Mouse (Mus musculus): Measurements from ENCODE around the gene Kras. TPM values are rescaled to one million over a fixed set of nuclear protein-coding genes. Genes with fewer than 3 reads are reported as not detected.
A peak's percentile ranks its signal among the peaks of the same experiment; 100 is the strongest.

The Kras gene
- total and polyA plus RNA-seq, 3 experiments = 8.6 to 32.7 (median 32.3) TPM

- intact Hi-C loops (cut with DNase I) = no loop called here
- no peak overlapping the region for H3K4me3 ChIP-seq
- TF ChIP-seq POLR2A (IDR thresholded peaks at IDR 0.05; ENCODE audit: insufficient read depth, low read depth, low read length) = no peak
- TF ChIP-seq EP300 (IDR thresholded peaks at IDR 0.05; ENCODE audit: insufficient read depth, low read depth, low read length) = no peak
- TF ChIP-seq CTCF (IDR thresholded peaks at IDR 0.05) = no peak
- H3K36me3 ChIP-seq (ENCODE audit: control insufficient read depth, insufficient read depth, low read length) = peaks cover 6% of the 10 kb centered on the region
- peaks cover 1% of the 10 kb centered on the region; the same call in 1 of the 2 replicates for H3K79me2 ChIP-seq (replicated peaks; ENCODE audit: control insufficient read depth, insufficient read depth, low read length)
- H3K27me3 ChIP-seq (ENCODE audit: control insufficient read depth, insufficient read depth, low read length) = no peaks in the 10 kb centered on the region
- H3K27ac ChIP-seq = no peak overlapping the region
- H3K4me1 ChIP-seq (ENCODE audit: control insufficient read depth, insufficient read depth, low read length) = no peaks in the 10 kb centered on the region
- H3K9ac ChIP-seq (ENCODE audit: low read depth, low read length) = no peak overlapping the region
- DNase-seq = no peak
- 92% methylated on average over 1 of the region's 1 CpGs for WGBS
Measured at GRCm38 (mm10) chr6:145234391-145234790, 15.6 kb downstream of the Kras start.

DNA sequence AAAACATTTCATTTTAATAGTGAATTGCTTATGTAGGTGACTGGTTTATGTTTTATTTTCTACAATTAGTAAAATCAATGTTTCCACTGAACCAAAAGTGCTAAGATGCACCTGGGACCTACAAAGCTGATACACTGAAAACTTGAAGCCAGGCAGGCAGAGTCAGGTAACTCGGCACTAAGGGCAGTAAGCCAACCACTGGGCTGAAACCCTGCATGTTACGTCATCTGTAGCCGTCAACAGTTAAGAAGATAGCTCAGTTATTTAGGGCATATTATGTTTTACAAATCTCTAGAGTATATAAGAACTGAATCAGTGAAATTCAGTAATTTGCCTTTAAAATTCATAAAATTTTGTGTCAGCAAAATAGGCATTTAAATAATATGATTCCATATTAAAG lies 23.7 kb downstream of the Kras start:
- Histone ChIP-seq H3K9ac (ENCODE audit: low read depth, low read length) (no peak overlapping the region), H3K79me2 (replicated peaks; ENCODE audit: control insufficient read depth, insufficient read depth, low read length) (no peaks in the 10 kb centered on the region), H3K4me3 (no peak overlapping the region), H3K27ac (no peak overlapping the region), H3K4me1 (ENCODE audit: control insufficient read depth, insufficient read depth, low read length) (no peaks in the 10 kb centered on the region; the same call in 1 of the 2 replicates), H3K27me3 (ENCODE audit: control insufficient read depth, insufficient read depth, low read length) (no peaks in the 10 kb centered on the region), H3K36me3 (ENCODE audit: control insufficient read depth, insufficient read depth, low read length) (no peaks in the 10 kb centered on the region)
- WGBS = 68% methylated on average over 3 of the region's 3 CpGs
- DNase-seq = no peak
- intact Hi-C loops (cut with DNase I) = no loop called here
- TF ChIP-seq EP300 (IDR thresholded peaks at IDR 0.05; ENCODE audit: insufficient read depth, low read depth, low read length) = no peak
- TF ChIP-seq CTCF (IDR thresholded peaks at IDR 0.05) = no peak
- no peak for TF ChIP-seq POLR2A (IDR thresholded peaks at IDR 0.05; ENCODE audit: insufficient read depth, low read depth, low read length)

DNA sequence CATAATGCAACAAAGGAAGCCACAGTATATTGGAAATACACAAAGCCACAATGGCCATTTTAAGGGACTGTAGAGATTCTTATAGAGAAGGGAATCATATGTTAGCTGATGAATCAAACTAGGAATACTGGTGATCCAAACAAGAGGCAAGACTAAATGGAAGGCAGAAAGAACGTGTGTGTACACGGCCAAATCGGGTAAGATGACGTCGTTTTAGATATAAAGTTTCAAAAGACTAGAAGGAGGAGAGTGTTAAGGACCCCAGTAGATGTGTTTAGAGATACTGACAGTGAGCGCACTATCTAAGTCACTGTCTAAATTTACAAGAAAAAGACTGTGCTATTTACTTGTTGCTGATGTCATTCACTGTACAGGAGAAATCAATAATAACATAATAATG lies 25.8 kb downstream of the Kras start:
- Histone ChIP-seq H3K9ac (ENCODE audit: low read depth, low read length) (no peak overlapping the region), H3K4me1 (ENCODE audit: control insufficient read depth, insufficient read depth, low read length) (no peaks in the 10 kb centered on the region; the same call in 1 of the 2 replicates), H3K27ac (no peak overlapping the region), H3K79me2 (replicated peaks; ENCODE audit: control insufficient read depth, insufficient read depth, low read length) (no peaks in the 10 kb centered on the region), H3K36me3 (ENCODE audit: control insufficient read depth, insufficient read depth, low read length) (no peaks in the 10 kb centered on the region; the same call in 1 of the 2 replicates), H3K4me3 (no peak overlapping the region), H3K27me3 (ENCODE audit: control insufficient read depth, insufficient read depth, low read length) (no peaks in the 10 kb centered on the region)
- intact Hi-C loops (cut with DNase I) = no loop called here
- DNase-seq = no peak
- TF ChIP-seq POLR2A (IDR thresholded peaks at IDR 0.05; ENCODE audit: insufficient read depth, low read depth, low read length) = no peak
- TF ChIP-seq EP300 (IDR thresholded peaks at IDR 0.05; ENCODE audit: insufficient read depth, low read depth, low read length) = no peak
- no peak for TF ChIP-seq CTCF (IDR thresholded peaks at IDR 0.05)
- 88% methylated on average over 6 of the region's 6 CpGs for WGBS

DNA sequence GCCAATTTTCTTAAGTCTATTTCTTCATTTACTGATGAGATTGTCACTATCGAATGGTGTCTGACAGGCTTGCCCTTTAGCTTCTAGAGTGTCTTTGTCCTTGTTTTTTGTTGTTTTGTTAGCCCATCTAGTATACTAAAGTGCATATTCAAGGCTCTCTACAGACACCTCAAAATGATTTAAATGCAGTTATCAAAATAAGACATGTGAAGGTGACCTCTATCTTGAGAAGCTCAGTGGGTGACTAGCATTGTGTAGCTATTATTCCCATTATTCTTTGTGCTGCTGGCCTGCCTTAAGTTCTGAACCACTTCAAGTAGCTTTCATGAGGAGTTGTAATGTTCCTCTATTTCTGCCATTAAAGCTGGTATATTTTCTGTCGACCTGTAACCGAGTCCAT lies 34.2 kb downstream of the Kras start:
- no peak for DNase-seq
- Histone ChIP-seq H3K4me1 (ENCODE audit: control insufficient read depth, insufficient read depth, low read length) (no peaks in the 10 kb centered on the region), H3K9ac (ENCODE audit: low read depth, low read length) (no peak overlapping the region), H3K27me3 (ENCODE audit: control insufficient read depth, insufficient read depth, low read length) (no peaks in the 10 kb centered on the region), H3K36me3 (ENCODE audit: control insufficient read depth, insufficient read depth, low read length) (peaks cover 9% of the 10 kb centered on the region), H3K4me3 (no peak overlapping the region), H3K27ac (no peak overlapping the region), H3K79me2 (replicated peaks; ENCODE audit: control insufficient read depth, insufficient read depth, low read length) (no peaks in the 10 kb centered on the region)
- 87% methylated on average over 3 of the region's 3 CpGs for WGBS
- TF ChIP-seq EP300 (IDR thresholded peaks at IDR 0.05; ENCODE audit: insufficient read depth, low read depth, low read length) (no peak), CTCF (IDR thresholded peaks at IDR 0.05) (no peak), POLR2A (IDR thresholded peaks at IDR 0.05; ENCODE audit: insufficient read depth, low read depth, low read length) (no peak)
- intact Hi-C loops (cut with DNase I) = no loop called here

- no peaks in the 10 kb centered on the region for H3K79me2 ChIP-seq (replicated peaks; ENCODE audit: control insufficient read depth, insufficient read depth, low read length)
- TF ChIP-seq POLR2A (IDR thresholded peaks at IDR 0.05; ENCODE audit: insufficient read depth, low read depth, low read length) (no peak), CTCF (IDR thresholded peaks at IDR 0.05) (no peak), EP300 (IDR thresholded peaks at IDR 0.05; ENCODE audit: insufficient read depth, low read depth, low read length) (no peak)
- WGBS = 83% methylated on average over 2 of the region's 2 CpGs
- peaks cover 9% of the 10 kb centered on the region for H3K36me3 ChIP-seq (ENCODE audit: control insufficient read depth, insufficient read depth, low read length)
- no peak overlapping the region for H3K9ac ChIP-seq (ENCODE audit: low read depth, low read length)
- intact Hi-C loops (cut with DNase I) = no loop called here
- no peak overlapping the region for H3K4me3 ChIP-seq
- no peak overlapping the region for H3K27ac ChIP-seq
- no peak for DNase-seq
- H3K4me1 ChIP-seq (ENCODE audit: control insufficient read depth, insufficient read depth, low read length) = no peaks in the 10 kb centered on the region
- no peaks in the 10 kb centered on the region for H3K27me3 ChIP-seq (ENCODE audit: control insufficient read depth, insufficient read depth, low read length)
Measured at GRCm38 (mm10) chr6:145213916-145214315, 36.1 kb downstream of the Kras start.

DNA sequence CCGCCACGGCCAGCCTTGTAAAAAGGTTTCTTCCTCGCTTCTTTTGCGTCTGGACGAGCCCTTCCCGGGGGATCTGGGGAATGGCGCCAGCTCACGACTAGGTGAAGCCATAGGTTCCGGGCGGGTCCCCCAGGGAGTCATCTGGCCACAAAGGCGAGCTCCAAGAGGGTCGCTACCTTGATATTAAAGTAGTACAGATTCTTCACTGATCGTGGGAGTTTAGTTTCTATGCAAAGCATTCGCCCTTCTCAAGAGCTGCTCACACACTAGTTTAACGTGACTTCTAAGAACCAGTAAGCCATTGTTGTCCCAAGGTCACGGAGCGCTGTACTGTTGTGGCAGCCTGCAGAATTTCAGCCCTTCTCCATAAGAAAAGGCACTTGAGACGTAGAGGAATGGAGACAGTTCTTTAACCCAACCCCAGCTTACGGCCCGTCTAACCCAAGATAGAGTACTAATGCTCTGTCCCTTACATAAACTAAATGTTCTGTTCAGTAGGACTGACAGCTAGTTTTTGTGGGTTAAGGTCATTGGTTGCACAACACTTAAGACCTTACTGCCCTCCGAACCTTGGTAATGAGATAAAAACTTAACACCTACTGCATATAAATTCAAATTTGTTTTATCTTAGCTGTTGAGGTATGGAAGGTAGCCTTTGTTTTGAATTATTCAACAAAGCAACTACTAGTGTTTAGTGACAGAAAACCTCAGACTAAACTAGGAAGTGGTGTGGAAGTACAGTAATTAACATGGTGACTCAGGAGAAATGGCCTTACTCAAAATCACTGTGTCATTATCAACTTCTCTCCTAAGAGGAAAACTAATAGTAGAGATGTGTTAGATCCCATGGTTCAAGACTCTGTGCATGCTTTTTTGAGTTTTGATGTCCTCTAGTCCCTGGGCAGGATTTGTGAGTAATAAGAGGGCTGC lies 38.4 kb downstream of the Kras start:
- no peak for DNase-seq
- intact Hi-C loops (cut with DNase I) = loop anchor here (2.0 kb wide), 1 partner anchor 37 kb away; no protein-coding TSS in a partner anchor
- H3K36me3 ChIP-seq (ENCODE audit: control insufficient read depth, insufficient read depth, low read length) = peaks cover 9% of the 10 kb centered on the region
- no peaks in the 10 kb centered on the region for H3K27me3 ChIP-seq (ENCODE audit: control insufficient read depth, insufficient read depth, low read length)
- H3K27ac ChIP-seq = peak overlapping the region; percentile 87
- TF ChIP-seq POLR2A (IDR thresholded peaks at IDR 0.05; ENCODE audit: insufficient read depth, low read depth, low read length) (no peak), EP300 (IDR thresholded peaks at IDR 0.05; ENCODE audit: insufficient read depth, low read depth, low read length) (no peak), CTCF (IDR thresholded peaks at IDR 0.05) (no peak)
- no peaks in the 10 kb centered on the region for H3K79me2 ChIP-seq (replicated peaks; ENCODE audit: control insufficient read depth, insufficient read depth, low read length)
- 1% methylated on average over 21 of the region's 21 CpGs for WGBS
- H3K4me1 ChIP-seq (ENCODE audit: control insufficient read depth, insufficient read depth, low read length) = no peaks in the 10 kb centered on the region
- peak overlapping the region; percentile 91 for H3K4me3 ChIP-seq
- peak overlapping the region; percentile 68 for H3K9ac ChIP-seq (ENCODE audit: low read depth, low read length)
